Mouse (Mus musculus) embryo, embryonic 10 days (tissue): ENCODE results near the gene Bicc1.

Source experiments
- DNase-seq: peaks from one replicate; pipeline ENCODE4 v3.0.0-alpha.2; 2015; ENCODE audit warnings: low spot score

Gene Bicc1

DNA sequence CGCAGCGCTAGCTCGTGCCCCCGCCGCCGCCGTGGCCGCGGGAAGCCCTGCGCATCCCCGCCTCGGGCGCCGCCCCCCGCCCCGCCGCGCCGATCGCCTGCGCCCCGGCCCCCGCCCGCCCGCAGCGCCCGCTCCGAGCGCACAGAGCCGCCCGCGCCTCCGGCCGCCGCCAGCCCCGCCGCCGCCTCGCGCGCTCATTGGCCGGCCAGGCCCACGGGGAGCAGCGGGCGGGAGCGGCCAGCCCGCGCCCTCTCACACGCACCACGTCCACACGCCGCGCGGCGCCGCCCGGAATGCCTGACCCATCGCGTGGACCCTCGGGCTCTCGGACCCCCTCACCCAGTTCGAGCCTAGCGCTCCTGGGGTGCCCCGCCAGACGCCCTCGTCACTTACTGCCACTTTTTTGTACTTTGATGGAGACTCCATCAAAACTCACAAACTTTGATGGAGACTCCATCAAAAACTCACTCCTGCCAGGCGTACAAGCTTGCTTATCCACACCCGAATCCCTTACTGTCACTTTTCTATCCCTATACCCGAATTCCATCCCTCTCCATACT, at the start of gene Bicc1:
Bicc1 (minus strand) TSS at position 25 of the 560 bp plus-strand sequence.
- DNase-seq, result peak; percentile 65

DNA sequence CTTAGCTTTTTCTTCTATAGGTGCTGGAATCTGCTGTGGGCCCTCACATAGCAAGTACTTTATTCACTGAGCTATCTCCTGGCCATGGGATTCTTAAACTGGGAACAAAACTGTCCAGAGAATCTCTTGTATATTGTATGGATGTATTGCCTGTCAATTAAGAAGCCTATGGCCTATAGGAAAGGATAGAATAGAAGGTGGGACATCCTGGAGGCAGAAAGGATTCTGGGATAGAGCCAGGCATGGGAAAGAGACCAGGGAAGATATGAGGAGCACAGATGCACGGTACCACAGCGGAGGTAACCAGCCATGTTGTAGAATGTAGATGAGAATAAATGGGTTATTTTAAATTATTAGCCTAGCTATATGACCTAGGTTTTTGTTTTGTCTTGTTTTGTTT, 42.0 kb upstream of the Bicc1 start:
- no peak for DNase-seq

DNA sequence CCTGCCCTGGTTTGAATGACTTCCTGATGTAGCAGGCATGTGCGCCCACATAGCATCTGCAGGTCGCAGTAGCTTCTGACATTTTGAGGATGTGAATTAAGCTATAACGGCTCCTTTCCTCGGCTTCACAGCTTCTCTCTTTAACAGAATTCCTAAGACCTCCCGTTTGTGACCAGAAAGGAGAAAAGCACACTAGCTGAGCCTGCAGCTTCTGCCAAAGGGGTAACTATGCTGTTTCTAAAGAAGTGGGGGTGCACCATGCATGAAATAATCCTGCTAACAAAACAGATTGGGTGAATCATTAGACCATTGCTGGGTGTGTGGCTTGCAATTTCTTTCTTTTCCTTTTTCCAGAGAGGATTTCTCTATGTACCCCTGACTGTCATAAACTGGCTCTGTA, 41.5 kb upstream of the Bicc1 start:
- no peak for DNase-seq

DNA sequence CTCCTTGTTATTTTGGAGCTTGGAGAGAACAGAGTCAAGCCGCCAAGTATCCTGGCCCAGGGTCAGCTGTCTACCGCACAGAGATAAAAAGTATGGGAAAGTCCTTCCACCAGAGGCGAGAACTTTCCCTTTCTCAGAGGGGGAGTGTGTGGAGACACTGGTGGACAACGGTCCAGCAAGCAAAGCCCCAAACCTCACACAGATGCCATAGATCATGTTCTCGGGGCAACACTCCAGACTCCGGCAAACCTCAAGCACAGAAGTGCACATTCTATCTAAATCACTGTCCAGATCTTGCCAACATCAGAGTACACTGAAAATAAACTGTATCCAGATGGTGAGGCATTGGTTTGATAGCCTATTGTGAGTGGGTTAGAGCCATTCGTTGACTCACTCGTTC, 39.2 kb upstream of the Bicc1 start:
- no peak for DNase-seq

DNA sequence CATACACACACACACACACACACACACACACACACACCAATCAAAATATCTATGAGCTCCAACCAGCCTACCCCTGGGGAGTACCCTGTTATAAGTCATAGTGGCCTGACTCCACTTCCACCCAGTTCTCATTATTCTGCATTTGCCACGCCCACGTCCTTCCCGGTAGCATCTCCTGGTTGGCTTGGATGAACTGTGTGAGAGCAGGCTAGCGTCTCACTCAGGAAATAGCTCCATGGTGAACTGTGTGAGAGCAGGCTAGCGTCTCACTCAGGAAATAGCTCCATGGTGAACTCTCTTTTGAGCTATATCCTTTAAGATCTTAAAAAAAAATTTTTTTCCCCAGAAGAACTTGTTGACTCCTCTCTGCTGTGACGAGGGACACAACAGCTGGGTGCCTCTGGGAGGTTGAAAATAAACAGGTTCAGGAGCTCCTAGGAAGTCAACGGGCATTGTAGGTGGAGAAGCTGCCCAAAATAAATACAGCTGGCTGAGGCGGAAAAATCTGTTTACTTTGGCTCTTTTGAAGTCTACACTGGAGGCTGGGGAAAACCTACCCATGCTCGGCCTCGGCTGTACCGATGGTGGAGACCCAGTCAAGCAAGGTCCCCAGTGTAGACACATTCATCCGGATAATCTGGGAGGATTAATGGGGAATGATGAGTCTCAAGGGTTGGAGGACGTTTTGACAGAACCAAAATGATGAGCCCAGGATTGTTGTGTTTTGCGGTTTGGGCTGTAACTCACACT, 37.7 kb upstream of the Bicc1 start:
- no peak for DNase-seq

DNA sequence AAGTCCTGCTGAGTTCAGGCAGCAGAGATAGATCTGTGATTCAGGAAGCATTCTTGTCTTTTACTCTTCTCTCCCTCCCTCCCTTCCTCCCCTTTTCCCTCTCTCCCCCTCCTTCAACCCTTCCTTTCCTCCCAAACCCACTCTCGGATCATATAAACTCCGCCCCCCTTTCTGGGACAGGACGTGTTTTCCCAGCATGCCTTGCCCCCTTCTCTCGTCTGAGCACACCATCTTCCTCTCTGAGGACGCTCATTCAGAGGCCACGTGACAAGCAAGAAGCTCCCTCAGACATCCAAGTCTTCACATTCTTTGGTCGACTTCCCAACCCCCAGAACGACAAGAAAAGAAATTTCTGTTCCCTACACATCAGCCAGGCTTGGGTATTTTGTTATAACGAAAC, 36.0 kb upstream of the Bicc1 start:
- DNase-seq, result no peak

DNA sequence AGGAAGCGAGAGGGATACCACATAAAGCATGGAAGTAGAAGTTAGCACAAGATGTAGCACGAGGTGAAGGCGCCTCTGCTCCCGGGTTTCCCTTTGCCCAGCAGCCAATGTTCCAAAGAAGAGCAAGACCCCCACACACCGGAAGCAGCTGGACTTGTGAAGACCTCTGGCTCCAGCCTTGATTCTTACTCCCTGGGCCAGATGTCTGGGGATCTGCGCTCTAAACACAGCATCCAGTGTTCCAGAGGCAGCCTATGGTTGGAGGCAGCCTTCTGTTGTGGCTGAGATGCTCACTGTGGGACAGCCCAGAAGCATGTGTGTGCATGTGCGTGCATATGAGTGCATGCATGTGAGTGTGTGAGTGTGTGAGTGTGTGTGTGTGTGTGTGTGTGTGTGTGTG, 35.2 kb upstream of the Bicc1 start:
- no peak for DNase-seq

DNA sequence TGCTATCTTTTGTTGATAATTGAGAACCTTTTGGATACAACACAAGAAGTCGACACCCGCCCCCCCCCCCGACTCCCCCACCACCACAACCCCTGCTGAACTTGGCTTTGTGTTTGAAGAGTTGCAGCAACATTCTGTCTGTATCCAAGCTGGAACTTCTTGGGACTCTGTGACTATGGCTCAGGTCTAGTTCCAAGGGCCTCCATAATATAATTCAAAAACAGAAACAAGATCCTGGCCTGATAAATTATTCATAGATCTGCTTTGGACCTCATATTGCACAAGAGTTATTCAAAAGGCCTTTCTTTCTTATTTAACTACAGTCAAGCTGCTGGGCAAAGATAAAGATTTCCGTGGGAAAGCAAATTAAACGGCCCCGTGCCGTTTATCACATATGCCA, 33.8 kb upstream of the Bicc1 start:
- DNase-seq, result no peak

DNA sequence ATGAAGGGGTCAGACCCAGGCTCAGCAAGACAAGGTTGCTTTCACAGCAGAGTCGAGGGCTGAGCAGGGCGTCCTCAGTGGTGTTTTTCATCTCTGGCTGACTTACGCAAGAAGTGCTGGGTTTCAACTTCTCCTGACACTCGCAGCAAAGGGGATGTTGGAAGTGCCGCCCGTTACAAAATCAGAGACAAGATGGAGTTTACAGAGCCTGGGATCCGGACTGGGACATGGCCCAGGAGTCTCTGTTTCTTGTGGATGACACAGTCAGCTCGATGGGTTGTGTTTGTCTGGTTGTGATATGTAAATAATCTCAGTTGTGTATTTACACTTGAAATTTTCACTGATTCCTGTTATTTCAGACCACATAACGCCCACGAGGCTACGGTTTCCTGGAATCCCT, 33.4 kb upstream of the Bicc1 start:
- no peak for DNase-seq

DNA sequence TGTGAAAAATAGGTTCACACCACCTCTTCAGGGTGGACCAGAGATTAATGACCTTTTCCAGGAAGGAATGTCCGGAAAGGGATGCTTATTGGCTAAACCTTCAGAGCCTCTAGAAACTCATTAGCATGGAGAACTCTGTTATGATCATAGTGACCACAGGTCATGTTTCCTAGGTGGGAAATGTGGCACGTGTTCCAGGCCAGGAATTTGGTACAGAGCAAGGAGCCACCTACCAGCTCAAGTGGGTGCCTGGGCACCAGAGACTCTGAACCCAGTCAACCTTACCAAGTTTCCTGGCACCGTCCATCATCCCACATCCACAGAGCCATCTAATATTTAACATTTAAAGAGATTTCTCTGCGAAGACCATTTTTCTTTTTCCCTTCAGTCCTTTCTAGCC, 29.2 kb upstream of the Bicc1 start:
- no peak for DNase-seq

DNA sequence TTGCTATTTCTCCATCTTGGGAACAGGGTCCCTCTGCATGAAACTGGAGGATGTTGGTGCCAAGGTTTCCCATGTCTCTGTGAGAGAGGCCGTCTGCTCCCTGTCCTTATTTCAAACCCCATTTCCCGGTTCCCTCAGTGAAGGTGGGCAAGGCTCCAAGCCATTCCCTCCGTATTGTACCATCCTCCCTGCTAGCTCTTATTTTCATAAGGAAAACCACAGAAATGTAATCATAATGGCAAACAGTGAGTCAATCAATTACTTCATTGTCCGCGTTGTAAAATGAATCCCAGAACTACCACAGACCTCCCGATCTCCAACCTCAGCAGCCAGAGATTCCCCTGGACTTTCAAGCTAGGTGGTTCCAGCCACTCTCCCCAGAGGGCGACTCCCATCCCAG, 25.6 kb upstream of the Bicc1 start:
- DNase-seq, result no peak

DNA sequence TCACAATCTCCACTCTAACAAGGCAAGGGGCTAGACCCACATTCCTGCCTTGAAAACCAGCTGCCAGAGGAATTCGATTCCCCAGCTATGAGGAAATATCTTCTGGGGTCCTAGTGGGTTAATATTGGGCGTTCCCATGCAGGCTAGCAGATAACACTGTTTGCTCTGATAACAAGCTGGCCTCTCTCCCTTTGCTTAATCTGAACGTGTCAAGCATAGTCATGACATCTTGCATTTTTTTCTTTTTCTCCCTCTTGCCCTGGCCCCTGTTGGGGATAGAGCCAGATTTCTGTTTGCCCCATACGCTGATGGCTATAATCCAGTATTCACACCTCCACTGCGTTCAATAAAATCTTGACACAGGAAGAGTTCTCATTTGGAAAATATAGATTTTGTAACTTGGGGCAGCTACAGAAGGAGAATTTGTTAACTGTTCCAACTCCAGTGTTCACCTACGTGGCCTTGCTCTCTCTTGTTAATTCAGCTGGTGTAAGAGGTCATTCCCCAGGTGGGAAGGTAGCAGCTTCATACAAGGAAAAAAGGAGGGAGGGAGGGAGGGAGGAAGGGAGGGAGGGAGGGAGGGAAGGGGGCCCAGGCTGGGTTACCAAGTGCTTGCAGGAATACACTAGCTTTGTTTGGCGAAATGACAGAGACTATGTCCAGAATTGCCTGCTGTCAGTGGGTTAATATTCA, 24.0 kb upstream of the Bicc1 start:
- DNase-seq, result no peak

DNA sequence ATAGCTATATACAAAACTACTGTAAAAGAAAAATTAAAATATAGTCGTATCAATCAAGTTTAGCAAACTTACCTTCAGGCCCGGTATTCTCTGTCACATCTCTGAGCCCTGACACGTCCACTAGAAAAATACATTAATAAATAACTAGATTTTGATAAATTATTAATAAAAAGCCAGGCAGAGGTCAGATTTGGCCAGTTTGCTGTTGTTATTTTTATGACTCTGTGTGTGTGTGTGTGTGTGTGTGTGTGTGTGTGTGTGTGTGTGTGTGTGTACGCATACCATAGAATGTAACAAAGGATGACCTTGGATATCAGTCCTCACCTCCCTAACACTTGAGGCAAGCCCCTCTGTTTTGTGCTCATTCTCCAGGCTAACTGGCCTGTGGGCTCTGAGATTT, 22.4 kb upstream of the Bicc1 start:
- no peak for DNase-seq

DNA sequence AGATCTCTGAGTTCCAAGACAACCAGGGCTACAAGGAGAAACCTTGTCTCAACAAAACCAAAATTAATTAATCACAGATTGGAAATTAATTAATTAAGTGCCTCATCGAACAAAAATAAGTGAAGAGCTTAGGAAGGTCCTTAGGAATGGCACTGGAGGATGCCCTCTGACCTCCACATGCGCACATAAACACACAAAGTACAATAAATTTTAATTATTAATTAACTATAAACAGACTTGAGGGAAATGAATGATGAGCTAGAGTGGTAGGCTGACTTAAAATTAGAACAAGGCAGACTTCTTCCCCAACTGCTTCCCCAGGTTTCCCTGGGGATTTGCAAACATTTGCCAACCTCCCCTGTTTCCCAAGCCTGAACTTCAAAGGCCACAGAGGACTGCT, 21.6 kb upstream of the Bicc1 start:
- DNase-seq, result no peak

DNA sequence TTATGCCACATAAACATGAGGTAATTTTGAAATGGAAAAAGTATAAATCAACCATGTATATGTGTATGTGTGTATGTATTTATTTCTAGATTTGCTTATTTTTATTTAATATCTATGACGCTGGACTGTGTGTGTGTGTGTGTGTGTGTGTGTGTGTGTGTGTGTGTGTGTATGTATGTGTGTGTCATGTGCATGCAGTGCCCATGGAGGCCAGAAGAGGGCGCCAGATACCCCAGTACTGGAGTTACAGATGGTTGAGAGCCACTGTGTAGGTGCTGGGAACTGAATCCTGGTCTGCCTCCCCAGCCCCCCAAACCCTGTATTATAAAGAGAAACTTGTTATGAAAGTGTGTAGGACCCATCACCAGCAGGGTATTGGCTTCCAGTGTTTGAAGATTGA, 20.6 kb upstream of the Bicc1 start:
- DNase-seq, result no peak

DNA sequence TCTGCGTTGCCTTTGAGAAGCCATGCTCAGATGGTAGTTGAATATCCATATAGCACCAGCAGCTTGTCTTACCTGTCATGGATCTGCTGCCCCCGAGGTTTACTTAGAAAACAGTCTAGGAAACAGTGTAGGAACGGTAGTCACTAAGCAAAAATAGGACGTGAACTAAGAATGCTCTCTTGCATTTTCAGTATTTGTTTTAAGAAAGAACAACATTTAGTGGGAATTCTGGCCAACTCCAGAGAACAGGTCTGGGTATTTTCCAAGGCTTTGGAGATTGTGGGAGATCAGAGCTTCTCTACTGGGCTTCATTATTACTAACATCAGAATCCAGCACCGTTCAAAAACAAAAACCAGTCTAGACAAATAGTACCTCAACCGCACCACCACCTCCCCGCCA, 17.7 kb upstream of the Bicc1 start:
- no peak for DNase-seq

DNA sequence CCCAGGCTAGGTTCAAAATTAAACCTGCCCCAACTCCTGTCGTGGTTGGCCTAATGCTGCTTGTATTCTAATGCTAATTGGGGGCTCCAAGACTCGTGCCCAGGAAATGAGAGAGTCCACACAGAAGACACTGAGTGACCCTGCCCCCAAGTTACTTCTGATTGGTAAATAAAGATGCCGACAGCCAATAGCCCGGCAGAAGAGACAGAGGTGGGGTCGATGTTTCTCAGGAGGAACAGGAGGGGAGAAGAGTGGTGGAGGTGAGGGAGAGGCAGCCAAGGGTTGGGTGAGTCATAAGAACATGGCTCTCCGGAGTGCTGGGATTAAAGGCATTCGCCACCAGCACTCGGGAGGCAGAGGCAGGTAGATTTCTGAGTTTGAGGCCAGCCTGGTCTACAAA, 16.8 kb upstream of the Bicc1 start:
- no peak for DNase-seq

DNA sequence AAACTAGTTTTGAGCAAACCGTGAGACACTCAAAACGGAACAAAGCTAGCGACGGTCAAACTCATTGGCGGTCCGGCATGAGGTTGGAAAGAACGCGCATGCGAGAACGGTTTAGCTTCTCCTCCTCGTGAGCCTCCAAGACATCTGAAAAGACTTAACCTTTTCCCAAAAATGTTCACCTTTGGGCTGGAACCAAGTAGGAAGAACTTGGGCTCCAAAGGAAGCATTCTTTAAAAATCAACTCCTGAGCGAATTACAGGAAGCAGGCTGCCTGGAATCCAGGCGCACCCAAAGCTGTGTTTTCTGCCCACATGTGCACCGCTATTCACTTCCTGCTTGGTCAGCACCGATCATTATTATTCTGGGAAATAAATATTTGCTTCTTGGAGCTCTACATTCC, 15.8 kb upstream of the Bicc1 start:
- DNase-seq, result no peak

DNA sequence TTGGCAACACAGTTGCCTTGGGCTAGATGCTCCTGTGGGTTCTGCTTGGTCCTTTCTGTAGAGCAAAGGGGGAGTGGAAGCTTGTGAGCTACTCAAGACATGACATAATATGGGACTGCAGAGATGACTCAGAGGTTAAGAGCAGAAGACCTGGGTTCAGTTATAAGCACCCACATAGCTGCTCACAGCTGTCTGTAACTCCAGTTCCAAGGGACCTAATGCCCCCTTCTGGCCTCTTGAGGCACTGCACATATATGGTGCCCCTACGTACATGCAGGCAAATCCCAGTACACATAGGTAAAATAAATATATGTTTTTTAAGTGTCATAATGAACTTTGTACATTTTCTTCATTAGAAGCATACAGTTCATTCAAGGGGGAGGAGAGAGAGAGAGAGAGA, 11.9 kb upstream of the Bicc1 start:
- no peak for DNase-seq

DNA sequence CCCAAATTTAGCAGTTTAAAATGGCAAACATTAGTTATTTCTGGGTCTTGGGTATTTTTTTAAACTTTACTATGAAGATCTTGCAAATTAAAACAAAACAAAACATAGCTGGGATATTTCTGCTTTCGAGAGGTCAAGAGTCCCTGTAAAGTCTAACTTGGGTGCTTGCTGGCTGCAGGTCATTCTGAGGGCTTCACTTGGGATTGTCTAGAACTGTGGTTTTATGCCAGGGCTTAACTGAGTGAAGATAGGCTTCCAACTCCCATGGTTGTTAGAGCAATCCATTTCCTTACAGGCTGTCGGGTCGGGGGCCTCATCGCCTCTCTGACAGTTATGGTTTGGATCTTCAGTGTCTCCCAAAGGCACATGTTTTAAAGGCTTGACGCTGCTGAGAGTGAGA, 11.3 kb upstream of the Bicc1 start:
- DNase-seq, result no peak

DNA sequence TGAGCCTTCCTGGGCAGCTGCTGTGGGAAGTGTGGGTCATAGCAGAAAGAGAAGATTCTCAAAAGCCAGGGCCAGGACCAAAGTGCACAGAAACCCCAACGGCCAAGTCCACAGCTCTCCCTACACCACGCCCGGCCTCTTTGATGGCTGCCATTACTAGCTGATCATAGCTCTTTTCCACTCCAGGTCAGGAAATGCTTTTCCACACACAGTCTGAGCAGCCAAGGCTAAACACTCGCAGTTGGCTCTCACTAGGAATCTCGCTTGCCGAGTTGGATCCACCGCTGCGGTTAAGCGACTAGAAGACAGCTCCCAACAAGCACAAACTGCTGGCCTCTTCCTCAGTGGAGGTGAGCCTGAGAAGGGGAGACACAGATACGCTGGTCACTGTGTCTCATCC, 10.3 kb upstream of the Bicc1 start:
- DNase-seq, result no peak

DNA sequence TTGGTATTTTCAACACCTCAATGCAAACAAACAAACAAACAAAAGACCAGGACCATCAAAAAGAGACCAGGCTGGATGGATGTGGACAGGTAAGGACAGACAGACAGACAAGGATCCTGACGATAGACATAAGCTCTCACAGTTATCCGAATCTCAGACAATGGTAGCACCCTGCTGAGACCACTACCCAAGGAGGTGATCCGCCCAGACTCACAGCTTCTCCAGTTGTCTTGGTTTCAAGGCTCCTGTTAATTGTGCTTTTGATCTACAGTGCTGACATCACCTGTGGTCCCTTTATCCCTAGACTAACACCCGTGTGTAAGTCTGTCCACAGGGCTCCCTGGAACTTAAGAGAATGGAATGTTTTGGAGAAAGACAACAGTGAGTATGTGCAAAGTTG, 9.7 kb upstream of the Bicc1 start:
- DNase-seq, result no peak

DNA sequence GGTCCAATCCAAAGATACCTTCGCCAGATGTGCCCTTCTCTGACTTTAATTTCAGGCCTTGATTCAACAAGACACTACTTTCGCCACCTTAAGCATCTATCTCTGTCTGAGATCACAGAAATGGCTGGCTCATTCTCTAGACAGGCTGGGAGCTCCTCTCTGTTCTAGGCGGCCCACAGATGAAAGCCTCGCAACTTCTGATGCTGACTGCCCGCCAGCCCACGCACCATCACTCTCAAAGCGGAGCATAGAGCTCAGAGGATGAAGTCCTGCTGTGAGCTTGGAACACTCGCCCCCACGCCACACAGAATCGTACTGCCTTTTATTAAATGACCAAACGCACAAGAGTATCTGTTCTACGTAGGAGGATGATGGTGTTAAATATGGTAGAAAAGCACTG, 949 bp upstream of the Bicc1 start:
- no peak for DNase-seq
